Mouse (Mus musculus) embryonic facial prominence, embryonic 14.5 days (tissue): ENCODE measurements at regions not wholly inside any gene's neighbourhood (a gene's known extent, or its start where the extent isn't known, plus 50 kb on each side); places are given as distances from the start of the nearest gene placed in this dataset.

Source experiments
- ATAC-seq: fragments of 200-750 bp; cut with Nextera tagmentation; 2 replicates; pipeline ENCODE4 v1.8.0; 2017; ENCODE audit warnings: low read depth, moderate number of reproducible peaks, moderate TSS enrichment
- DNase-seq: peaks from one replicate; pipeline ENCODE4 v3.0.0-alpha.2; 2015; ENCODE audit warnings: low spot score
- H3K27ac ChIP-seq: fragments of 300-500 bp; sonication (generic); replicated peaks from 2 replicates; pipeline ENCODE4 v1.5.1; 2014; ENCODE audit warnings: low read depth, mild to moderate bottlenecking, low read length, moderate library complexity
- H3K27me3 ChIP-seq: fragments of 300-500 bp; sonication (generic); replicated peaks from 2 replicates; pipeline ENCODE4 v1.6.1; 2014; ENCODE audit warnings: low read length; ENCODE audit not compliant: control insufficient read depth, insufficient read depth
- H3K36me3 ChIP-seq: fragments of 300-500 bp; sonication (generic); 2 replicates; pipeline ENCODE4 v1.6.1; 2014; ENCODE audit warnings: low read length, mixed read lengths; ENCODE audit not compliant: control insufficient read depth, insufficient read depth
- H3K4me1 ChIP-seq: fragments of 300-500 bp; sonication (generic); 2 replicates; pipeline ENCODE4 v1.6.1; 2014; ENCODE audit warnings: antibody characterized with exemption, low read length; ENCODE audit not compliant: control insufficient read depth, insufficient read depth
- H3K4me2 ChIP-seq: fragments of 300-500 bp; sonication (generic); 2 replicates; pipeline ENCODE4 v1.6.1; 2014; ENCODE audit warnings: low read depth, mild to moderate bottlenecking, low read length, moderate library complexity, mixed read lengths
- H3K4me3 ChIP-seq: fragments of 300-500 bp; sonication (generic); 2 replicates; pipeline ENCODE4 v1.5.1; 2014; ENCODE audit warnings: low read depth, mild to moderate bottlenecking, low read length
- H3K9ac ChIP-seq: fragments of 300-500 bp; sonication (generic); 2 replicates; pipeline ENCODE4 v1.6.1; 2014; ENCODE audit warnings: low read depth, mild to moderate bottlenecking, low read length, moderate library complexity, mixed read lengths
- H3K9me3 ChIP-seq: fragments of 300-500 bp; sonication (generic); 2 replicates; pipeline ENCODE4 v1.6.1; 2016; ENCODE audit warnings: low read length; ENCODE audit not compliant: control insufficient read depth
- WGBS: fragments of 180-500 bp; shearing (Covaris S2); extraction: QIAGEN DNeasy Blood & Tissue Kit; methylation state at CpG from one replicate; pipeline ENCODE4 v1.1.7; 2014; 5-methylcytosine and 5-hydroxymethylcytosine counted together

- 62% methylated on average over 9 of the region's 9 CpGs for WGBS
These were observed 362.3 kb downstream of the Phkb start for GRCm38 (mm10) chr8:86203107-86203506.

GRCm38 (mm10) chr8:86201830-86202229 is 361.1 kb downstream of the Phkb start:
- Histone ChIP-seq H3K4me3 (no peak overlapping the region), H3K36me3 (no peaks in the 10 kb centered on the region), H3K9ac (no peak overlapping the region), H3K9me3 (no peaks in the 10 kb centered on the region), H3K27me3 (no peaks in the 10 kb centered on the region), H3K27ac (no peak overlapping the region), H3K4me2 (no peak overlapping the region), H3K4me1 (no peaks in the 10 kb centered on the region)
- no peak for ATAC-seq
- no peak for DNase-seq
- 56% methylated on average over 4 of the region's 4 CpGs for WGBS

More at GRCm38 (mm10) chr8:86203107-86203506, 362.3 kb downstream of the Phkb start:
- Histone ChIP-seq H3K9ac (no peak overlapping the region), H3K4me1 (no peaks in the 10 kb centered on the region), H3K27me3 (no peaks in the 10 kb centered on the region), H3K36me3 (no peaks in the 10 kb centered on the region), H3K4me2 (no peak overlapping the region), H3K27ac (no peak overlapping the region), H3K9me3 (no peaks in the 10 kb centered on the region), H3K4me3 (no peak overlapping the region)
- DNase-seq: no peak
- no peak for ATAC-seq

GRCm38 (mm10) chr8:86192262-86192661 is 351.5 kb downstream of the Phkb start:
- H3K4me1 ChIP-seq: no peaks in the 10 kb centered on the region
- H3K9me3 ChIP-seq: no peaks in the 10 kb centered on the region
- WGBS: 75% methylated on average over 4 of the region's 4 CpGs
- no peak overlapping the region for H3K4me2 ChIP-seq
- no peaks in the 10 kb centered on the region for H3K36me3 ChIP-seq
- ATAC-seq (no peak), DNase-seq (no peak)
- no peak overlapping the region for H3K27ac ChIP-seq
- no peak overlapping the region for H3K9ac ChIP-seq
- H3K27me3 ChIP-seq: no peaks in the 10 kb centered on the region
- no peak overlapping the region for H3K4me3 ChIP-seq

GRCm38 (mm10) chr8:86184671-86185070 is 343.9 kb downstream of the Phkb start:
- Histone ChIP-seq H3K4me1 (no peaks in the 10 kb centered on the region), H3K27ac (no peak overlapping the region), H3K9me3 (no peaks in the 10 kb centered on the region), H3K4me2 (no peak overlapping the region), H3K9ac (no peak overlapping the region), H3K27me3 (no peaks in the 10 kb centered on the region), H3K4me3 (no peak overlapping the region), H3K36me3 (no peaks in the 10 kb centered on the region)
- no peak for DNase-seq
- 89% methylated on average over 5 of the region's 5 CpGs for WGBS
- no peak for ATAC-seq

- DNase-seq: no peak
- no peak overlapping the region for H3K4me2 ChIP-seq
- H3K27me3 ChIP-seq: no peaks in the 10 kb centered on the region
- no peak overlapping the region for H3K27ac ChIP-seq
- WGBS: 76% methylated on average over 3 of the region's 3 CpGs
- ATAC-seq: no peak
- no peak overlapping the region for H3K9ac ChIP-seq
- H3K9me3 ChIP-seq: no peaks in the 10 kb centered on the region
- no peak overlapping the region for H3K4me3 ChIP-seq
- no peaks in the 10 kb centered on the region for H3K36me3 ChIP-seq
- H3K4me1 ChIP-seq: no peaks in the 10 kb centered on the region
These were observed 340.0 kb downstream of the Phkb start for GRCm38 (mm10) chr8:86180793-86181192.

- ATAC-seq: no peak
- Histone ChIP-seq H3K27me3 (no peaks in the 10 kb centered on the region), H3K4me3 (no peak overlapping the region), H3K4me2 (no peak overlapping the region), H3K9ac (no peak overlapping the region), H3K9me3 (no peaks in the 10 kb centered on the region), H3K36me3 (no peaks in the 10 kb centered on the region), H3K4me1 (no peaks in the 10 kb centered on the region), H3K27ac (no peak overlapping the region)
- 94% methylated on average over 1 of the region's 1 CpGs for WGBS
- no peak for DNase-seq
These were observed 329.3 kb downstream of the Phkb start for GRCm38 (mm10) chr8:86170091-86170490.

- H3K27ac ChIP-seq: no peak overlapping the region
- ATAC-seq (no peak), DNase-seq (no peak)
- no peak overlapping the region for H3K4me2 ChIP-seq
- H3K4me1 ChIP-seq: no peaks in the 10 kb centered on the region
- H3K36me3 ChIP-seq: no peaks in the 10 kb centered on the region
- WGBS: 90% methylated on average over 2 of the region's 2 CpGs
- H3K9ac ChIP-seq: no peak overlapping the region
- no peak overlapping the region for H3K4me3 ChIP-seq
- H3K27me3 ChIP-seq: no peaks in the 10 kb centered on the region
- H3K9me3 ChIP-seq: no peaks in the 10 kb centered on the region
These were observed 324.1 kb downstream of the Phkb start for GRCm38 (mm10) chr8:86164818-86165217.

GRCm38 (mm10) chr8:86159074-86159783 is 318.5 kb downstream of the Phkb start:
- H3K4me3 ChIP-seq: no peak overlapping the region
- no peak overlapping the region for H3K27ac ChIP-seq
- no peaks in the 10 kb centered on the region for H3K4me1 ChIP-seq
- no peaks in the 10 kb centered on the region for H3K36me3 ChIP-seq
- no peak for ATAC-seq
- DNase-seq: no peak
- no peaks in the 10 kb centered on the region for H3K27me3 ChIP-seq
- no peak overlapping the region for H3K9ac ChIP-seq
- WGBS: 90% methylated on average over 6 of the region's 6 CpGs
- H3K4me2 ChIP-seq: no peak overlapping the region
- H3K9me3 ChIP-seq: no peaks in the 10 kb centered on the region

GRCm38 (mm10) chr8:86147586-86147985 is 306.8 kb downstream of the Phkb start:
- H3K36me3 ChIP-seq: no peaks in the 10 kb centered on the region
- ATAC-seq (no peak), DNase-seq (no peak)
- no peaks in the 10 kb centered on the region for H3K27me3 ChIP-seq
- no peaks in the 10 kb centered on the region for H3K4me1 ChIP-seq
- H3K9ac ChIP-seq: no peak overlapping the region
- no peak overlapping the region for H3K27ac ChIP-seq
- 47% methylated on average over 6 of the region's 6 CpGs for WGBS
- H3K4me2 ChIP-seq: no peak overlapping the region
- H3K4me3 ChIP-seq: no peak overlapping the region
- no peaks in the 10 kb centered on the region for H3K9me3 ChIP-seq
